Mouse (Mus musculus): ENCODE measurements around the gene Tns1. TPM values are rescaled to one million over a fixed set of nuclear protein-coding genes. Genes with fewer than 3 reads are reported as not detected.

The Tns1 gene
- polyA plus RNA-seq, 1 experiment from 2014 or later, result 17.1 TPM

DNA sequence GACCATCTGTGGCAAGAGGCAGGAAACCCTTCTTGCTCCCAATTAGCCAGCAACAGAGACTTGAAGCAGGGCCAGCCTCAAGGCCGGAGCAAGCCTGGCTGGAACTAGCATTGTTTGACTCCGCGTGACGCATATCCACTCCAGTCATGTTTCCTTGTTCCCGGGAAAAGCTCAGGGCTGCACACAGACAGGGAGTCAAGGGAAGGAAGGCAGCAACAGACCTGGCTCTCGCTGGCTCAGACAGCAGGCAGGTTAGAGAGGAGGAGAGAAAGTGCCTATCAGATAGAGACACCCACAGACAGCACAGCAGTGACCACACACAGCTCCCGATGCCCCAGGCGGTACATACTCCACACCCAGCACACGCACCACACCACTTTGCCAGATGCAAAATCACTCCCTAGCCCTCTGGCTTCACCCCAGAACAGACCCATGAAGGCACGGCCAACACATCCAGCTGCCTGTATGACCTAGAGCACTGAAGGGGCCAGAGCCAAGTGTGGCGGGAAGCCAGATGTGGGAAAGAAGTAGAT lies 96.6 kb downstream of the Tns1 start:
- Histone ChIP-seq H3K27me3 (no peaks in the 10 kb centered on the region), H3K4me3 (no peak overlapping the region), H3K4me1 (peaks cover 24% of the 10 kb centered on the region), H3K36me3 (no peaks in the 10 kb centered on the region), H3K4me2 (replicated peaks) (no peak overlapping the region), H3K9me3 (no peaks in the 10 kb centered on the region), H3K9ac (replicated peaks) (no peak overlapping the region), H3K27ac (replicated peaks) (peak overlapping the region; percentile 39)
- ATAC-seq (ENCODE audit: low FRiP score, low read depth), result no peak
- 60% methylated on average over 11 of the region's 11 CpGs for WGBS

DNA sequence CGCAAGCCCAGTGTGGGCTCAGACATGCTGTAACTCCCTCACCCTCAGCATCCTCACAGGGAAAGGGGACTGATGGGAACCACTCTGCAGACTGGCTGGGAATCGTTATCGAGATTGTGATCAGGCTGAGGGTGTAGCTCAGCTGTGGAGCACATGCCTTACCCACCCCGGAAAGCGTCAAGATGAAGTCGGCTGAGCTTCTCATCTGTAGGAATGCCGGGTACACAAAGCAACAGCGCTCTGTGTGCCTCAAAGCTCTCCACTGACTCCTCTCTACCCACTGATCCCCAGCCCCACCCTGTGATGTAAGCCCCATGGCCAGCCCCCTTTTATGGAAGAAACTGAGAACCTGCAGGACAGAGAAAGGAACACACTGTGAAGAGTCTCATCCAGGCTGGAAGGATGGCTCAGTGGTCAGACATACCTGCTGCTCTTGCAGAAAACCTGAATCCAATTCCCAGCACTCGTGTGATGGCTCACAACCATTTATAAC lies 97.5 kb downstream of the Tns1 start:
- Histone ChIP-seq H3K27ac (replicated peaks) (0 out of 2 replicates have a peak overlapping the region, but pooled peaks have one; percentile 39), H3K4me2 (replicated peaks) (no peak overlapping the region), H3K9me3 (no peaks in the 10 kb centered on the region), H3K36me3 (no peaks in the 10 kb centered on the region), H3K4me1 (peaks cover 24% of the 10 kb centered on the region), H3K9ac (replicated peaks) (no peak overlapping the region), H3K27me3 (no peaks in the 10 kb centered on the region), H3K4me3 (no peak overlapping the region)
- no peak for ATAC-seq (ENCODE audit: low FRiP score, low read depth)
- WGBS, result 81% methylated on average over 9 of the region's 9 CpGs

DNA sequence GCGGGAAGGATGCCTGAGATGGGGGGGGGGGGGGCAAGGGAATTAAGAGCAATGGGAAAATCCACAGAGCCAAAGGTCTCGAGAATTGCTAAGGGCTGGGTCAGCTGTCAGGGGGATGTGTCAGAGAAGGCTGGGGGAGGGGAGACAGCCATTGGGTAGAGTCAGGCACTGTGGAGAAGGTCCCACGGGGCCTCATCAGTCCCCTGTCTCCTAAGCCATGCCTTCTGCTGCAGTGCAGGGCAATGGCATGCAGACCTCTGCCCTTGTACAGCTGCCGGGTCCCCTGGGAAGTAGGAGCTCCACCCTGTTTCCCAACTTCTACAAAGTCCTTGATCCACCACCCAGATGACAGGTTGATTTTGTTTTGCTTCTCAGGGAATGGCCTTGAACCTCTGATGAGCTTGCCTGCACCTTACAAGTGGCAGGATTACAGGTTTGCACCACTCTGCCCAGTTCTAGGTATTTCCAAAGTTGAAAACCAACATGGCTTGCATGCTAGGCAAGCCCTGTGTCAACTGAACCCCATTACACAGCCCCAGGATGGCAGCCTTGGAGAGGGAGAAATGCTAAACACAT lies 98.5 kb downstream of the Tns1 start:
- no peak overlapping the region for H3K4me2 ChIP-seq (replicated peaks)
- ATAC-seq (ENCODE audit: low FRiP score, low read depth), result no peak
- H3K9ac ChIP-seq (replicated peaks), result no peak overlapping the region
- H3K4me3 ChIP-seq, result no peak overlapping the region
- H3K36me3 ChIP-seq, result no peaks in the 10 kb centered on the region
- WGBS, result 48% methylated on average over 4 of the region's 4 CpGs
- no peaks in the 10 kb centered on the region for H3K27me3 ChIP-seq
- H3K27ac ChIP-seq (replicated peaks), result no peak overlapping the region
- peaks cover 17% of the 10 kb centered on the region for H3K4me1 ChIP-seq
- H3K9me3 ChIP-seq, result no peaks in the 10 kb centered on the region

DNA sequence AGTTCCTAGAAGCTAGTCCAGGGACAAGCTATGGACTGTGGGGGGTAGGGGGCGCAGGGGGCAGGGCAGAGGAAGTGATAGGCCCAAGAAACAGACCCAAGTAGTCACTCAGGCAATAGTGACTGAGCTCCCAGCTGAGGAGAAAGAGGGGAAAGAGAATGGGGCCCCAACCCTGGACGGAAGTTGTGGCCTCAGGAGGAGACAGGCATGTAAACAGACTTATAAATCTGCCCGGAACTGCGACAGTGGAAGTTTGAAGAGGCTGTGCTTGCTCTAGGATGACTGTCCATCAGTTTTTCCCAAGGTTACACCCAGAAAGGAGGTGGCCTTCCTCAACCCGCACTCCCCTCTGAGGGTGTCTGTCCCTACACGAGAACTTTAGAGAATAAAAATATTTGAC lies 99.0 kb downstream of the Tns1 start:
- H3K9ac ChIP-seq (replicated peaks), result no peak overlapping the region
- peaks cover 15% of the 10 kb centered on the region; the same call in 1 of the 2 replicates for H3K4me1 ChIP-seq
- no peak for ATAC-seq (ENCODE audit: low FRiP score, low read depth)
- 53% methylated on average over 6 of the region's 6 CpGs for WGBS
- no peaks in the 10 kb centered on the region for H3K9me3 ChIP-seq
- no peak overlapping the region for H3K4me3 ChIP-seq
- H3K4me2 ChIP-seq (replicated peaks), result no peak overlapping the region
- H3K27ac ChIP-seq (replicated peaks), result 0 out of 2 replicates have a peak overlapping the region, but pooled peaks have one; percentile 26
- H3K36me3 ChIP-seq, result no peaks in the 10 kb centered on the region
- H3K27me3 ChIP-seq, result no peaks in the 10 kb centered on the region

DNA sequence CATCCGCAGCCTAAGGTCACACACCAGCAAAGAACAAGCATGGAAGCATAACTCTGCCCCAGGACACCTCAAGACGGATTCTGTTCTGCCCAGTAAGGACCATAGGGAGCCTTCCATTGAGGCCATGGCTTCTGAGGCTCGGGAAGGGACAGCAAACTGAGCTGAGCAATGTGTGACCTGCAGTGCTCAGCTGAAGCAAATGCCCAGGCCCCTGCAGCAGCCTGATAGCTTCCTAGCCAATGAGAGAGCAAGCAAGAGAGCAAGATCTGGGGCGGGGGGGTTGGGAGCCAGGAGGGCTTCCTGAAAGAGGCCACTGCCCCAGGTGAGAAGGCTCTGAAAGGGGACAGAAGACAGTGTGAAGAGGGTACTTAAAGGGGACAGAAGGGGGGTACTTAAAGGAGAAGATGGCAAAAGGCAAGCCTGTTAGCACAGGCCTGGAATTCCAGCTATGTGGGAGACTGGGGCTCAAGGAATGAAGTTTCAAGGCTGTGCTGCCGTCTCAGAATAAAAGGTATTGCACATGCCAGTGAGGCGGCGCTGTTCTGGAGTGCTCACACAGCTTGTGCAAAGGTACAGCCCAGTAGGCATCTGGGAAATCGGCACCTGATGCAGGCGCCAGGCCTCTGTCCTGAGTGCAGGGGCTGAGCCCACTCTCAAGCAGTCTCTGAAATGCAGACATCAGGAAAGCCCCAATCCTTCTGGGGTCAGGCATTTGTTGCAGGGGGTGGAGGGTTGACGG lies 99.6 kb downstream of the Tns1 start:
- Histone ChIP-seq H3K4me3 (no peak overlapping the region), H3K4me2 (replicated peaks) (no peak overlapping the region), H3K9ac (replicated peaks) (no peak overlapping the region), H3K36me3 (no peaks in the 10 kb centered on the region), H3K4me1 (peaks cover 15% of the 10 kb centered on the region; the same call in 1 of the 2 replicates), H3K27ac (replicated peaks) (no peak overlapping the region), H3K27me3 (no peaks in the 10 kb centered on the region), H3K9me3 (no peaks in the 10 kb centered on the region)
- 56% methylated on average over 10 of the region's 10 CpGs for WGBS
- ATAC-seq (ENCODE audit: low FRiP score, low read depth), result no peak

DNA sequence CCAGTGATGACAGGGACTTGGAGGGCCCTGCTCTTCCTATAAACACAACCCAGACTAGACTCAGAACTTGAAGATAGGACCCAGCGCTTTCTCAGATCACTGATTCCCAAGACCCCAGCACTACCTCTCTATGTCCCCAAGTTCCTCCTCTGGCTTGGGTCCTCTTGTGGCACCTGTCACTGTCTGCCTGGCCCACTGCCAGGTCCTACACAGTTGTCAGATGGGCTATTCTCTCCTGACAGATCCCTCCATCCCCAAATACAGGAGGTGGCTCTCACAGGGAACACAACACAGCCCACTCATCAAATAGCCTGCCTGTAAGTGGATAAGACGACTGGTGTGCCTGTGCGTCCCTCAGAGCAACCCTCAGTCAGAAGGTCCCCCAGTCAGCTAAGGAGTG lies 101.3 kb downstream of the Tns1 start:
- WGBS, result 83% methylated on average over 3 of the region's 3 CpGs
- no peak for ATAC-seq (ENCODE audit: low FRiP score, low read depth)

DNA sequence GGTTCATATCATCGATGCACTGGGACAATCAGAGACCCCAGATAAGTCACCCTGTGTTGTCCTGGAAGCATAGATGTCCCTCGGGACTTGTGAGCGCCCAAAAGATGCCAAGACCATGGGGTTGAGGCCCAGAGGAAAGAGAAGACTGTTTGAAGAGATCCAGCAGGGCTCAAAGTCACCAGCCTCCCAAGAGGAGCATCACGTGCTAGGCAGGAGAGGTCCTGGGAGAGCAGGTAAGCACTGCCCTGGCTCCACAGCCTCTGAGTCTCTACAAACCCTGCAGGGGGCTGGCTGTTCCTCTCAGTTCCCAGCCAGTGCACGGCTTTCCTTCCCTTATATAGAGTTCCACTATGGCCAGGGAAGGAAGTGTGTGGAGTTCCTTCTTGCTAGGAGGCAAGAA lies 101.7 kb downstream of the Tns1 start:
- Histone ChIP-seq H3K36me3 (no peaks in the 10 kb centered on the region), H3K27me3 (no peaks in the 10 kb centered on the region), H3K4me1 (peaks cover 11% of the 10 kb centered on the region; the same call in 1 of the 2 replicates), H3K4me2 (replicated peaks) (no peak overlapping the region), H3K4me3 (no peak overlapping the region), H3K9ac (replicated peaks) (no peak overlapping the region), H3K9me3 (no peaks in the 10 kb centered on the region), H3K27ac (replicated peaks) (no peak overlapping the region)
- no peak for ATAC-seq (ENCODE audit: low FRiP score, low read depth)
- 77% methylated on average over 5 of the region's 5 CpGs for WGBS

More for the DNA sequence above, 101.3 kb downstream of the Tns1 start:
- Histone ChIP-seq H3K4me2 (replicated peaks) (no peak overlapping the region), H3K4me1 (peaks cover 15% of the 10 kb centered on the region; the same call in 1 of the 2 replicates), H3K27ac (replicated peaks) (no peak overlapping the region), H3K4me3 (no peak overlapping the region), H3K9ac (replicated peaks) (no peak overlapping the region), H3K36me3 (no peaks in the 10 kb centered on the region), H3K27me3 (no peaks in the 10 kb centered on the region), H3K9me3 (no peaks in the 10 kb centered on the region)

DNA sequence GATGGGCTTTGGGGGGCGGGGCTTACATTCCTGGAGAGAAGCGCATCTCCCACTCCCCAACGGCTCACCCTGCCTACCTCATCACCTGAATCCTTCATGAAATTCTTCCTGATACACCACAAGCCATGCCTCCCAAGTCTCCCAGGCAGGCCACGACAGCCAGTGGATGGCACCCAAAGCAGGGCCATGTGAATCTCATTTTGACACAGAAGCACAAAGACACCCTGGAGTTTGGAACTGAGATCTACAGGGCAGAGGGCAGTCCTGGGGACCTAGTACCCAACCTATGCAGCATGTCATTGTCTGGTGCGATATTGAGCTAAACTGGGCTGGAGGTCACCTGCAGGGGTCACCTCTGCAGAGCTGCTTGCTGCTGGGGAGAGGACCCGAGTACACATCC lies 104.0 kb downstream of the Tns1 start:
- ATAC-seq (ENCODE audit: low FRiP score, low read depth), result no peak

DNA sequence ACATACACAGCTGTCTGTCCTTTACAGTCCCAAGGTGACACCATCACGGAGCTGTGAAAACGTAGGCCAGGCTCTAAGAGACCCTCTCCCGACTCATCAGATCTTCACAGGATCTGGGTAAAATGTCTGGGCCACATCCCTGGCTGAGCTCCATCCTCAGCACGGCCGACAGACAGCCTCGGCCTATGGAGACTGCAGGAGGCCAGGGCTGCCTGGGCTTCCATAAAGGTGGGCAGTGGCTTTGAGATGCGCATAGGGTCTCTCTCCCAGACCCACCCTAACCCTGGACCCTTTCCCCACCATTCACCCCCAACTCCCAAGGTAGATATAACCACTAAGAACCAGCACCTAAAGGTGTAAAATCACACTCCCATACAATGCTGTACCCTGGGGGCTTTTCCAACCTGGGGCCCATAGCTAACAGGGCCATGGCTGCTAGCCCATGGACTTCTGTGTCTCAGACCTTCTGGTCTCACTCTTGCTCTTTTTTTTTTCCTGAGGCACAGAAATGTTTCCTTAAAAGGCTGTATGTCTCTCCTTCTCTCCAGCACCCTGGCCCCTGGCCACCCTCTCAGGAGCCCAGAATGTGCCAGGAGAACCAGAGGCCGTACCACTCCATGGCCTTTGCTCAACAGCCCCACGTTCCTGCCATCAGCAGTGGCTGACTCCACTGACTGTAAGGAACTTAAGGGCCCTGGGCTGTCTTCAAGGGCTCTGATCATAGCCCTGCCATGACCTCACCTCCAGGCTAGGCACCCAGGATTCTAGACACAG lies 106.7 kb downstream of the Tns1 start:
- Histone ChIP-seq H3K36me3 (no peaks in the 10 kb centered on the region), H3K9me3 (no peaks in the 10 kb centered on the region), H3K27ac (replicated peaks) (no peak overlapping the region), H3K4me1 (no peaks in the 10 kb centered on the region), H3K9ac (replicated peaks) (no peak overlapping the region), H3K4me2 (replicated peaks) (no peak overlapping the region), H3K4me3 (no peak overlapping the region), H3K27me3 (no peaks in the 10 kb centered on the region)
- no peak for ATAC-seq (ENCODE audit: low FRiP score, low read depth)
- WGBS, result 89% methylated on average over 9 of the region's 9 CpGs

More for the DNA sequence above, 104.0 kb downstream of the Tns1 start:
- H3K9me3 ChIP-seq, result no peaks in the 10 kb centered on the region
- 73% methylated on average over 6 of the region's 6 CpGs for WGBS
- H3K36me3 ChIP-seq, result no peaks in the 10 kb centered on the region
- H3K4me3 ChIP-seq, result no peak overlapping the region
- H3K4me1 ChIP-seq, result no peaks in the 10 kb centered on the region
- no peak overlapping the region for H3K27ac ChIP-seq (replicated peaks)
- H3K4me2 ChIP-seq (replicated peaks), result no peak overlapping the region
- no peaks in the 10 kb centered on the region for H3K27me3 ChIP-seq
- H3K9ac ChIP-seq (replicated peaks), result no peak overlapping the region

DNA sequence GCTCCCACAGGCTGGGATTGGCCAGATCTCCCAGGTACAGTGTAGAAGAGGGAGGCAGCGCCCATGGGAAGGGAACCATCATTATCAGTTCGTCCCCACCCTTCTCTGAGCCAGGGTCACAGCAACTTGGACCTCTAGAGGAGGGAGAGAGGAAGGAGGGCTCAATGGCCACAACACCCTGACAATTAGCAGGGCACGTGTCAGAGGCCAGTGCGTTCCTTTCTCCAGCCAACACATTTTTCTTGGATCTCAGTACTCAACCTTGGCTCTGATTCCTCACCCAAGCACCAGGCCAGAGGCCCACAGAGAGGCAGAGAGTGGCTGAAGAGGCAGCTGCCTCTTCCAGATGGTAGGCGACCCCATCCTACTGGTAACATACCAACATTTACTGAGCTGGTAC lies 107.6 kb downstream of the Tns1 start:
- no peak overlapping the region for H3K4me2 ChIP-seq (replicated peaks)
- no peak overlapping the region for H3K9ac ChIP-seq (replicated peaks)
- no peaks in the 10 kb centered on the region for H3K36me3 ChIP-seq
- no peaks in the 10 kb centered on the region for H3K4me1 ChIP-seq
- no peaks in the 10 kb centered on the region for H3K27me3 ChIP-seq
- H3K4me3 ChIP-seq, result no peak overlapping the region
- H3K9me3 ChIP-seq, result no peaks in the 10 kb centered on the region
- no peak overlapping the region for H3K27ac ChIP-seq (replicated peaks)
- WGBS, result 77% methylated on average over 5 of the region's 5 CpGs
- ATAC-seq (ENCODE audit: low FRiP score, low read depth), result no peak

DNA sequence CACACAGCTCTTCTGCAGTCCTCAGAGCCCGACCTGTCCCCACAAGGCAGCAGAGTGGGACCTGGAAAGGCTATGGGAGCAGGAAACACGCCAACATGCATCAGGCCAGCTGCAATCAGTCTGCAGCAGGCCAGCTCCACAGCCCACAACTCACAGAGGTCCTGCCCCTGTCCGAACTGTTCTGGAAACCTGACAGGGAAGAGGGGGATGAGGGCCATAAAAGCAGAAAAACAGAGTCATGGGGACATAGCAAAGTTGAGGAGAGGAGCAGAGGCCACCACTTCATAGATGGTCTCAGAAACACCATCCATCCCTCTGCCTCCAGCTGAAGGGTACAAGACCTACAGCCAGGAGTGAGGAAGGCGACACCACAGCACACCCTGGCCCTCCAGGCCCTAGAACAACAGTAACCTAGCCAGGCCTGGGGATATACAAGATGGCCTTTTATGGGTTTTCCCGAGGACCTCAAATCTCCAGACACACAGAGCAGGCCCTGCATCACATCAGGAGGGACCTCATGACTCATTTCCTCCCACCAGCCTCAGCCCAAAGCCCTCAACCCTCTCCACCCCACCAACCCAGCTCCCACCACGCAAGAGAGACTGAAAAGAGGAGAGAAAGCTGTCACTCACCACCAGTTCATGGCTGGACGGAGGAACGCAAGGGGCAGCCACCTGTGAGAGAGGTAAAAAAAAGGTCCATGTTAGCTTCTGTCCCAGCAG lies 108.6 kb downstream of the Tns1 start:
- H3K27me3 ChIP-seq, result no peaks in the 10 kb centered on the region
- H3K9ac ChIP-seq (replicated peaks), result no peak overlapping the region
- no peaks in the 10 kb centered on the region for H3K4me1 ChIP-seq
- WGBS, result 78% methylated on average over 8 of the region's 8 CpGs
- ATAC-seq (ENCODE audit: low FRiP score, low read depth), result no peak
- H3K36me3 ChIP-seq, result no peaks in the 10 kb centered on the region
- no peak overlapping the region for H3K27ac ChIP-seq (replicated peaks)
- H3K4me2 ChIP-seq (replicated peaks), result no peak overlapping the region
- no peak overlapping the region for H3K4me3 ChIP-seq
- H3K9me3 ChIP-seq, result 0 out of 2 replicates have a peak, but pooled peaks cover 2% of the 10 kb centered on the region
